Mouse (Mus musculus): ENCODE measurements at regions not wholly inside any gene's neighbourhood (a gene's known extent, or its start where the extent isn't known, plus 50 kb on each side); places are given as distances from the start of the nearest gene placed in this dataset.

DNA sequence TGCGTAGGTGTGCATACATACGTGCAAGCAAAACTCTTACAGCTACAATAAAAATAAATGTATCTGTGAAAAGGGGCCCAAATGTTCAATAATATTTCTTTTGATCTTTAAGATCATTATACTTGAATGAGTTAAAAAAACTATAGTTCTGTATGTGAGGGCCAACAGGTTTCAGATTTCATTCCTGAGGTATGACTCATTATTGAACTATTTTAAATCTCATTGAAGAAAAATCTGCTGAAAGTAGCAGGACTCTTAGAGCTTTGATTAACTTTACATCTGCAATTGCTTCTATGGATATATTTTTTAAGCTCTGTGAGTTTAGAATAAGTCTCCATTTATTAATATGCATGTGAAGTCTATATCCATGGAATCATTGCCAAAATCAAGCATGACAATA lies 138.6 kb downstream of the Anxa1 start:
- Histone ChIP-seq H3K27ac (replicated peaks; ENCODE audit: low read depth, low read length) (no peak overlapping the region), H3K27me3 (ENCODE audit: control insufficient read depth, insufficient read depth, low read length) (no peaks in the 10 kb centered on the region), H3K4me3 (replicated peaks; ENCODE audit: low read length) (no peak overlapping the region), H3K9me3 (ENCODE audit: control insufficient read depth, low read length) (no peaks in the 10 kb centered on the region), H3K9ac (ENCODE audit: low read depth, low read length, severe bottlenecking) (no peak overlapping the region), H3K4me2 (replicated peaks; ENCODE audit: low read depth, low read length, severe bottlenecking) (no peak overlapping the region), H3K4me1 (ENCODE audit: control insufficient read depth, insufficient read depth, low read length) (no peaks in the 10 kb centered on the region), H3K36me3 (ENCODE audit: control insufficient read depth, insufficient read depth, low read length) (no peaks in the 10 kb centered on the region)
- DNase-seq (ENCODE audit: low spot score) (no peak), ATAC-seq (ENCODE audit: low FRiP score, low read depth) (no peak)
- TF ChIP-seq POLR2A (IDR thresholded peaks at IDR 0.05; ENCODE audit: borderline replicate concordance, extremely low read depth, insufficient read depth, insufficient read length): no peak
- WGBS: 55% methylated on average over 2 of the region's 2 CpGs

DNA sequence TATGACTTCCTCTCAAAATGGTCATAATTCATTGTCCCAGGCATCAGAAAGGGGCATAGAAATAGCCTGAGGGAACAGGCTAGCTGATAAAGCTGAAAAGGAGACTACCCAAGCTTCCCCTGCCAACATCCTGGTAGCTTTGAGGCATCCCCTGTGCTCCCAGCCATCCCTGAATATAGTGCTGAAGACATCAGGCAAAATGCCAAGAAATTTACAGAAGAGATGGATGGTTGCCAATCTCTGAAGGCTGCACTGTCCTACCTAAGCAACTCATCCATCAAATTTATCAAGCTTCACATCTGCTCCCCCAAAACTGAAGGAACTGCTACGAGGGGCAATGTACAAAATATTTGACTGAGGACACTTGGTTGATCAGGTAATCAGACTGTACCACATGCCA lies 146.9 kb downstream of the Anxa1 start:
- Histone ChIP-seq H3K4me3 (replicated peaks; ENCODE audit: low read length) (no peak overlapping the region), H3K9me3 (ENCODE audit: control insufficient read depth, low read length) (no peaks in the 10 kb centered on the region), H3K4me1 (ENCODE audit: control insufficient read depth, insufficient read depth, low read length) (peaks cover 4% of the 10 kb centered on the region), H3K9ac (ENCODE audit: low read depth, low read length, severe bottlenecking) (no peak overlapping the region), H3K4me2 (replicated peaks; ENCODE audit: low read depth, low read length, severe bottlenecking) (no peak overlapping the region), H3K27me3 (ENCODE audit: control insufficient read depth, insufficient read depth, low read length) (no peaks in the 10 kb centered on the region), H3K27ac (replicated peaks; ENCODE audit: low read depth, low read length) (no peak overlapping the region), H3K36me3 (ENCODE audit: control insufficient read depth, insufficient read depth, low read length) (no peaks in the 10 kb centered on the region)
- no peak for DNase-seq (ENCODE audit: low spot score)
- WGBS: 55% methylated on average over 1 of the region's 1 CpGs
- ATAC-seq (ENCODE audit: low FRiP score, low read depth): no peak
- TF ChIP-seq POLR2A (IDR thresholded peaks at IDR 0.05; ENCODE audit: borderline replicate concordance, extremely low read depth, insufficient read depth, insufficient read length): no peak

DNA sequence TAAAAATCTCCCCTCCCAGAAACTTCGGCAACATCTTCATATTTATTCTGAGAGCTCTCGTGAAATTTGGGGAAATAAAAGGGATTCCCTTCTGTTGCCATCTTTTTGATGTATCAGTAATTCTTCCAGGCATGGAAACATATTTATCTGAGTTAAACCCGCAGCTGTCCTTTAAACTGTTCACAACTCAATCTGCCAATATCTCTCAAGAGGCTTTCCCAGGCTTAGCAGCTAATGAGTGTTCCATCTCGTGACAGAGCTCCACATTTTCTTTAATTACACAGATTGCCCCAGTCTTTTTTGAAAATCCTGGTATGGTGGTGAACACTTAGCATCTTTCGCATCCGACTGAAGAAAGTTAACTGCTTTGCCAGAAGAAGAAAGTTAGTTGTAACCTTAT lies 149.5 kb downstream of the Anxa1 start:
- no peaks in the 10 kb centered on the region for H3K9me3 ChIP-seq (ENCODE audit: control insufficient read depth, low read length)
- no peak overlapping the region for H3K4me3 ChIP-seq (replicated peaks; ENCODE audit: low read length)
- peaks cover 4% of the 10 kb centered on the region for H3K4me1 ChIP-seq (ENCODE audit: control insufficient read depth, insufficient read depth, low read length)
- WGBS: 67% methylated on average over 6 of the region's 6 CpGs
- H3K27ac ChIP-seq (replicated peaks; ENCODE audit: low read depth, low read length): no peak overlapping the region
- no peaks in the 10 kb centered on the region for H3K27me3 ChIP-seq (ENCODE audit: control insufficient read depth, insufficient read depth, low read length)
- no peak overlapping the region for H3K9ac ChIP-seq (ENCODE audit: low read depth, low read length, severe bottlenecking)
- DNase-seq (ENCODE audit: low spot score): no peak
- TF ChIP-seq POLR2A (IDR thresholded peaks at IDR 0.05; ENCODE audit: borderline replicate concordance, extremely low read depth, insufficient read depth, insufficient read length): no peak
- H3K4me2 ChIP-seq (replicated peaks; ENCODE audit: low read depth, low read length, severe bottlenecking): no peak overlapping the region
- no peaks in the 10 kb centered on the region for H3K36me3 ChIP-seq (ENCODE audit: control insufficient read depth, insufficient read depth, low read length)
- ATAC-seq (ENCODE audit: low FRiP score, low read depth): no peak

DNA sequence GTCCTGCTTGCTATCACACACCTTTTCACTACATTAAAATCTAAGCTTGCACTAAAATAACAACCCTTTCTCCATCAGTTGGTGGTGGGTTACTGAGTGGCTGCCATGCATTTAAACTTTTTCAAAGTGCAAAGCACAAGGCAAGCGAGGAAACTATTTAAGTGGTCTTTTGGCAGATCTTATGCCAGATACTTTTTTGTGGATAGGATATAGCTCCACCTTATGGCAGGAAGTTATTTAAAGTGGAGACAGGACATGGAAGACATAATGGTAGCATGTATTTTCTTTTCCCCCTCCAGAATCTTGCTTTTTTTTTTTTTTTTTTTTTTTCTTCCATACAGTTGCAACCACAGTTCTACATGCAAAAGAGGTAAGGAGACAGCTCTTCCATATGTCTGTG lies 150.3 kb downstream of the Anxa1 start:
- WGBS: 13% methylated on average over 1 of the region's 1 CpGs
- H3K4me2 ChIP-seq (replicated peaks; ENCODE audit: low read depth, low read length, severe bottlenecking): no peak overlapping the region
- H3K4me3 ChIP-seq (replicated peaks; ENCODE audit: low read length): no peak overlapping the region
- no peaks in the 10 kb centered on the region for H3K36me3 ChIP-seq (ENCODE audit: control insufficient read depth, insufficient read depth, low read length)
- DNase-seq (ENCODE audit: low spot score) (peak; percentile 4), ATAC-seq (ENCODE audit: low FRiP score, low read depth) (no peak)
- no peak overlapping the region for H3K27ac ChIP-seq (replicated peaks; ENCODE audit: low read depth, low read length)
- H3K27me3 ChIP-seq (ENCODE audit: control insufficient read depth, insufficient read depth, low read length): no peaks in the 10 kb centered on the region
- no peak overlapping the region for H3K9ac ChIP-seq (ENCODE audit: low read depth, low read length, severe bottlenecking)
- no peaks in the 10 kb centered on the region for H3K9me3 ChIP-seq (ENCODE audit: control insufficient read depth, low read length)
- no peak for TF ChIP-seq POLR2A (IDR thresholded peaks at IDR 0.05; ENCODE audit: borderline replicate concordance, extremely low read depth, insufficient read depth, insufficient read length)
- H3K4me1 ChIP-seq (ENCODE audit: control insufficient read depth, insufficient read depth, low read length): peaks cover 4% of the 10 kb centered on the region

GRCm38 (mm10) chr19:20239396-20239795 lies 151.3 kb downstream of the Anxa1 start:
- ATAC-seq (ENCODE audit: low FRiP score, low read depth): no peak
- H3K4me1 ChIP-seq (ENCODE audit: control insufficient read depth, insufficient read depth, low read length): peaks cover 2% of the 10 kb centered on the region
- DNase-seq (ENCODE audit: low spot score): no peak
- no peak overlapping the region for H3K9ac ChIP-seq (ENCODE audit: low read depth, low read length, severe bottlenecking)
- H3K27ac ChIP-seq (replicated peaks; ENCODE audit: low read depth, low read length): no peak overlapping the region
- no peak overlapping the region for H3K4me3 ChIP-seq (replicated peaks; ENCODE audit: low read length)
- H3K27me3 ChIP-seq (ENCODE audit: control insufficient read depth, insufficient read depth, low read length): no peaks in the 10 kb centered on the region
- H3K4me2 ChIP-seq (replicated peaks; ENCODE audit: low read depth, low read length, severe bottlenecking): no peak overlapping the region
- H3K9me3 ChIP-seq (ENCODE audit: control insufficient read depth, low read length): no peaks in the 10 kb centered on the region
- WGBS: 47% methylated on average over 3 of the region's 3 CpGs
- no peaks in the 10 kb centered on the region for H3K36me3 ChIP-seq (ENCODE audit: control insufficient read depth, insufficient read depth, low read length)
- TF ChIP-seq POLR2A (IDR thresholded peaks at IDR 0.05; ENCODE audit: borderline replicate concordance, extremely low read depth, insufficient read depth, insufficient read length): no peak

- DNase-seq (ENCODE audit: low spot score) (no peak), ATAC-seq (ENCODE audit: low FRiP score, low read depth) (no peak)
- Histone ChIP-seq H3K9me3 (ENCODE audit: control insufficient read depth, low read length) (no peaks in the 10 kb centered on the region), H3K4me3 (replicated peaks; ENCODE audit: low read length) (no peak overlapping the region), H3K36me3 (ENCODE audit: control insufficient read depth, insufficient read depth, low read length) (no peaks in the 10 kb centered on the region), H3K27ac (replicated peaks; ENCODE audit: low read depth, low read length) (no peak overlapping the region), H3K4me2 (replicated peaks; ENCODE audit: low read depth, low read length, severe bottlenecking) (no peak overlapping the region), H3K4me1 (ENCODE audit: control insufficient read depth, insufficient read depth, low read length) (no peaks in the 10 kb centered on the region), H3K9ac (ENCODE audit: low read depth, low read length, severe bottlenecking) (no peak overlapping the region), H3K27me3 (ENCODE audit: control insufficient read depth, insufficient read depth, low read length) (no peaks in the 10 kb centered on the region)
- TF ChIP-seq POLR2A (IDR thresholded peaks at IDR 0.05; ENCODE audit: borderline replicate concordance, extremely low read depth, insufficient read depth, insufficient read length): no peak
- 80% methylated on average over 7 of the region's 7 CpGs for WGBS
Observed at GRCm38 (mm10) chr19:20226756-20227155, 164.0 kb downstream of the Anxa1 start.
